Mouse (Mus musculus): Measurements from ENCODE around the gene Gimap8.

DNA sequence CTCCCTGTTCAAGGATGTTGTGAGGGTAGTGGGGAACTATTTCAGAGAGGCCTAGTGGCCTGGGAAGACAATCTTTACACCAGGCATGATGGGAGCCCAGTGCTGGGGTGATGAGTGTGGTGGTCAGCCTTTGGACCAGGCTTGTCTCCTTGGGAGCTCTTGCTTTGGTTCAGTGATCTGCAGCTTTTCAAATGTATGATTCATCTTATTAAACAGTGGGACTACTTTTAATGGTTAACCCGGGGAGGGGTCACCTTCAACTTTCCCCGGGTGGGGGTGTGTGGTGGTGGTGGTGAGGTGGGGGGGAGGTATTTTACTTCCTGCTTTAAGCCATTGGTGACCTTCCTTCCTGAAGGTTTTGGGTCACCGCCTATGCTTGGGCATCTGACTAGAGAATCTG lies 18.7 kb upstream of the Gimap8 start:
- TF ChIP-seq POLR2A (IDR thresholded peaks at IDR 0.05; ENCODE audit: borderline replicate concordance, insufficient read depth, low read length) = no peak
- no peak for TF ChIP-seq CTCF (IDR thresholded peaks at IDR 0.05; ENCODE audit: borderline replicate concordance, insufficient read depth, low read depth, low read length)

All from cerebellum, adult 2 months (tissue).